ENCODE assay signal across 8 mouse cellular contexts in genomic region chr9:80068028-80068515, GRCm38 (mm10). TPM values are rescaled to one million over a fixed set of nuclear protein-coding genes. Genes with fewer than 3 reads are reported as not detected.
DNase-seq lines count a peak whose midpoint lies in the region; ATAC-seq and TF ChIP-seq lines count a peak whose summit lies in the region.

No protein-coding gene starts in this region.

- peak overlapping the region; percentile 81 for H3K4me3 ChIP-seq in spleen, adult 2 months (ENCODE audit: extremely low read depth, insufficient read depth, insufficient read length)
- peak overlapping the region; percentile 91 for H3K4me3 ChIP-seq in limb, embryonic 14.5 days (replicated peaks; ENCODE audit: low read length)
- peak overlapping the region; percentile 94 for H3K4me3 ChIP-seq in stomach, embryonic 15.5 days (replicated peaks)

- DNase-seq in spleen, adult 2 months (ENCODE audit: low read depth in 1 of 2, low spot score in 2 of 2), result no peak
- no peak for DNase-seq in spleen, postnatal 4 days (ENCODE audit: low spot score in 2 of 2)
- no peak for DNase-seq in limb, embryonic 14.5 days (ENCODE audit: low spot score)
- DNase-seq in ovary, postnatal 10 days (ENCODE audit: low spot score), result no peak
- no peak for DNase-seq in cerebellum, postnatal 14 days
- DNase-seq in frontal cortex, adult 2 months (ENCODE audit: extremely low spot score in 1 of 2, low spot score in 1 of 2), result no peak

- H3K27me3 ChIP-seq in spleen, adult 2 months (ENCODE audit: control insufficient read depth, insufficient read depth, low read length), result no peaks in the 10 kb centered on the region
- H3K27me3 ChIP-seq in limb, embryonic 14.5 days (ENCODE audit: control insufficient read depth, insufficient read depth, low read length), result no peaks in the 10 kb centered on the region
- H3K27me3 ChIP-seq in stomach, embryonic 15.5 days (replicated peaks), result no peaks in the 10 kb centered on the region

- peak overlapping the region; percentile 50 for H3K4me2 ChIP-seq in limb, embryonic 14.5 days (replicated peaks; ENCODE audit: low read depth, low read length, severe bottlenecking)
- peak overlapping the region; percentile 74 for H3K4me2 ChIP-seq in stomach, embryonic 15.5 days

- H3K4me1 ChIP-seq in spleen, adult 2 months (ENCODE audit: control insufficient read depth, insufficient read depth, insufficient read length), result peaks cover 7% of the 10 kb centered on the region; the same call in 1 of the 2 replicates
- H3K4me1 ChIP-seq in limb, embryonic 14.5 days (ENCODE audit: control insufficient read depth, insufficient read depth, low read length), result peaks cover 9% of the 10 kb centered on the region; the same call in 1 of the 2 replicates
- H3K4me1 ChIP-seq in stomach, embryonic 15.5 days, result peaks cover 11% of the 10 kb centered on the region

- peak overlapping the region; percentile 100 for H3K9ac ChIP-seq in limb, embryonic 14.5 days (ENCODE audit: low read depth, low read length, severe bottlenecking)
- peak overlapping the region; percentile 98 for H3K9ac ChIP-seq in stomach, embryonic 15.5 days

- no peak for TF ChIP-seq POLR2A in spleen, adult 2 months (IDR thresholded peaks at IDR 0.05; ENCODE audit: low read depth, low read length)
- TF ChIP-seq POLR2A in limb, embryonic 14.5 days (IDR thresholded peaks at IDR 0.05; ENCODE audit: borderline replicate concordance, extremely low read depth, insufficient read depth, insufficient read length), result no peak

- no peak for TF ChIP-seq CTCF in spleen, adult 2 months (IDR thresholded peaks at IDR 0.05; ENCODE audit: extremely low read depth, insufficient read depth, insufficient read length, insufficient replicate concordance)

- peak overlapping the region; percentile 98 for H3K27ac ChIP-seq in spleen, adult 2 months (ENCODE audit: insufficient read depth, low read length)
- H3K27ac ChIP-seq in limb, embryonic 14.5 days (replicated peaks; ENCODE audit: low read depth, low read length), result peak overlapping the region; percentile 100
- peak overlapping the region; percentile 98 for H3K27ac ChIP-seq in stomach, embryonic 15.5 days

- H3K9me3 ChIP-seq in limb, embryonic 14.5 days (ENCODE audit: control insufficient read depth, low read length), result no peaks in the 10 kb centered on the region
- no peaks in the 10 kb centered on the region for H3K9me3 ChIP-seq in stomach, embryonic 15.5 days

- H3K36me3 ChIP-seq in spleen, adult 2 months (ENCODE audit: control insufficient read depth, insufficient read depth, low read length), result no peaks in the 10 kb centered on the region
- H3K36me3 ChIP-seq in limb, embryonic 14.5 days (ENCODE audit: control insufficient read depth, insufficient read depth, low read length), result no peaks in the 10 kb centered on the region
- H3K36me3 ChIP-seq in stomach, embryonic 15.5 days, result no peaks in the 10 kb centered on the region

- ATAC-seq in erythroblast, adult 5-6 weeks (replicated peaks; ENCODE audit: low FRiP score, poor library complexity, severe bottlenecking), result peak; percentile 71
- ATAC-seq in limb, embryonic 14.5 days (ENCODE audit: low FRiP score, low read depth), result no peak
- ATAC-seq in stomach, embryonic 15.5 days (ENCODE audit: insufficient read depth, low FRiP score, low read depth), result no peak; the same call in 1 of the 2 replicates

- under 1% methylated on average over 18 of the region's 18 CpGs for WGBS in spleen, adult 2 months
- 1% methylated on average over 18 of the region's 18 CpGs for WGBS in limb, embryonic 14.5 days
- WGBS in stomach, embryonic 15.5 days, result under 1% methylated on average over 18 of the region's 18 CpGs

RNA-seq across cellular contexts. Expression of gene Senp6, which starts 1.4 kb away (rescaled TPM):
- polyA plus RNA-seq in spleen, adult 2 months (2012; rRNA removed), result 9.8 and 17.2 TPM in 2 replicates
- 40.2 and 63.5 TPM in 2 replicates for total RNA-seq in erythroblast, adult 5-6 weeks (2015; ENCODE audit: low replicate concordance)
- 39.6 and 50.7 TPM in 2 replicates for total RNA-seq in erythroblast, adult 5-6 weeks (2017; ENCODE audit: low replicate concordance)
- polyA plus RNA-seq in limb, embryonic 14.5 days (2012; rRNA removed), result 49.9 and 80.8 TPM in 2 replicates
- 72.9 and 77.4 TPM in 2 replicates for polyA plus RNA-seq in limb, embryonic 14.5 days (2014; fragmentation: Nextera tagmentation; extraction: Ambion mirVana)
- 50.8 and 52.1 TPM in 2 replicates for polyA plus RNA-seq in stomach, embryonic 15.5 days (2015; fragmentation: Nextera tagmentation; extraction: Ambion mirVana)
- 41.4 and 43.0 TPM in 2 replicates for polyA plus RNA-seq in frontal cortex, adult 2 months (2012; rRNA removed)

RNA-seq across cellular contexts. Expression of gene Filip1, which starts 55.4 kb away (rescaled TPM):
- 0.82 and 1.1 TPM in 2 replicates for polyA plus RNA-seq in spleen, adult 2 months (2012; rRNA removed)
- total RNA-seq in erythroblast, adult 5-6 weeks (2015; ENCODE audit: low replicate concordance), result 0.38 and 0.63 TPM in 2 replicates
- total RNA-seq in erythroblast, adult 5-6 weeks (2017; ENCODE audit: low replicate concordance), result 0.70 TPM in 1 of 2 replicates, not detected in the other
- 3.4 and 4.9 TPM in 2 replicates for polyA plus RNA-seq in limb, embryonic 14.5 days (2012; rRNA removed)
- polyA plus RNA-seq in limb, embryonic 14.5 days (2014; fragmentation: Nextera tagmentation; extraction: Ambion mirVana), result 5.8 and 6.0 TPM in 2 replicates
- polyA plus RNA-seq in stomach, embryonic 15.5 days (2015; fragmentation: Nextera tagmentation; extraction: Ambion mirVana), result 10.6 and 11.9 TPM in 2 replicates
- polyA plus RNA-seq in frontal cortex, adult 2 months (2012; rRNA removed), result 6.6 and 10.0 TPM in 2 replicates
